Mouse (Mus musculus): ENCODE data around the gene Mfsd8. TPM values are rescaled to one million over a fixed set of nuclear protein-coding genes. Genes with fewer than 3 reads are reported as not detected.

Mfsd8 gene
- total and polyA plus RNA-seq, 2 experiments from 2014 or later: 7.1 to 21.1 TPM

DNA sequence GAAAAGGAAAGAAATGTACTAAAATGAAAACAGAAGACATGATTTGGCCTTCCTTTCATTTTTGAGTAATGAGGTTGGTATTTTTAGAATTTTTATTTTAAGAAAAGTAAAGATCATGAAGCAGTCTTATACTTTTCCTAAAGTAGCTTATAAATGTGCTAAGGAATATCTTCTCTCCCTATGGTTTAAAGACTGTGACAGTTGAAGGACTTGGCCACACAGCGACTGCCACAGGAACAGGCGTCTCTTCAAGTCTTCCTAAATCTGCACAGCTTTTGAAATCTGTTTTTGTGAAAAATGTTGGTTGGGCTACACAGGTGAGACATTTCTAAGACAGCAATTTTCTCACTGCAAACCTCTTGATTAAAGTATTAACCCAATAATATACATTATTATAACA, 33.4 kb downstream of the Mfsd8 start:
- Histone ChIP-seq H3K9ac (replicated peaks; ENCODE audit: low read depth, low read length) (no peak overlapping the region), H3K4me1 (ENCODE audit: control insufficient read depth, insufficient read depth) (no peaks in the 10 kb centered on the region), H3K36me3 (replicated peaks; ENCODE audit: control insufficient read depth, insufficient read depth, low read length) (peaks cover 67% of the 10 kb centered on the region), H3K27me3 (ENCODE audit: control insufficient read depth, insufficient read depth, low read length) (no peaks in the 10 kb centered on the region), H3K4me3 (ENCODE audit: low read depth, low read length) (no peak overlapping the region), H3K9me3 (replicated peaks; ENCODE audit: control insufficient read depth, low read length) (no peaks in the 10 kb centered on the region), H3K27ac (ENCODE audit: low read depth) (no peak overlapping the region), H3K4me2 (ENCODE audit: low read depth, low read length) (no peak overlapping the region)
- TF ChIP-seq EP300 (IDR thresholded peaks at IDR 0.05; ENCODE audit: low read depth) (no peak), CTCF (IDR thresholded peaks at IDR 0.05; ENCODE audit: low read depth) (no peak)
- 89% methylated on average over 2 of the region's 2 CpGs for WGBS
- DNase-seq (ENCODE audit: low spot score) (no peak), ATAC-seq (ENCODE audit: insufficient read depth, low read depth) (no peak)

- TF ChIP-seq CTCF (IDR thresholded peaks at IDR 0.05; ENCODE audit: low read depth): no peak
- no peak for TF ChIP-seq EP300 (IDR thresholded peaks at IDR 0.05; ENCODE audit: low read depth)
Observed at GRCm38 (mm10) chr3:40809894-40810293, 36.8 kb downstream of the Mfsd8 start.

DNA sequence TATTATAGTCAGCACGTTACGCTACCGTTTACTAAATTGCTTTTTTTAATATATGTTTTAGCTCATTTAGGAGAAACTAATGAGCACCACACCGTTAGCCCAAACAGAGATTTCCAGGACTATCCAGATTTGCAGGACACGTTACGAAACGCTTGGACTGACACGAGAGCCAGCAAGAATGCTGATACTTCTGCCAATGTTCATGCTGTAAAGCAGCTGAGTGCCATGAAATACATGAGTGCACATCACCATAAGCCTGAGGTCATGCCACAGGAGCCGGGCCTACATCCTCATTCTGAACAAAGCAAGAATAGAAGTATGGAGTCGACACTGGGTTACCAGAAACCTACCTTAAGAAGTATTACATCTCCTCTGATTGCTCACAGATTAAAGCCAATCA, 38.0 kb downstream of the Mfsd8 start:
- no peak overlapping the region for H3K4me3 ChIP-seq (ENCODE audit: low read depth, low read length)
- H3K9ac ChIP-seq (replicated peaks; ENCODE audit: low read depth, low read length): no peak overlapping the region
- H3K36me3 ChIP-seq (replicated peaks; ENCODE audit: control insufficient read depth, insufficient read depth, low read length): peaks cover 60% of the 10 kb centered on the region
- no peak overlapping the region for H3K4me2 ChIP-seq (ENCODE audit: low read depth, low read length)
- ATAC-seq (ENCODE audit: insufficient read depth, low read depth): no peak
- H3K27me3 ChIP-seq (ENCODE audit: control insufficient read depth, insufficient read depth, low read length): no peaks in the 10 kb centered on the region
- DNase-seq (ENCODE audit: low spot score): no peak
- no peak overlapping the region for H3K27ac ChIP-seq (ENCODE audit: low read depth)
- WGBS: 92% methylated on average over 10 of the region's 10 CpGs
- H3K4me1 ChIP-seq (ENCODE audit: control insufficient read depth, insufficient read depth): no peaks in the 10 kb centered on the region
- TF ChIP-seq EP300 (IDR thresholded peaks at IDR 0.05; ENCODE audit: low read depth) (no peak), CTCF (IDR thresholded peaks at IDR 0.05; ENCODE audit: low read depth) (no peak)
- H3K9me3 ChIP-seq (replicated peaks; ENCODE audit: control insufficient read depth, low read length): no peaks in the 10 kb centered on the region

More at GRCm38 (mm10) chr3:40809894-40810293, 36.8 kb downstream of the Mfsd8 start:
- WGBS: 84% methylated on average over 2 of the region's 2 CpGs
- no peaks in the 10 kb centered on the region for H3K4me1 ChIP-seq (ENCODE audit: control insufficient read depth, insufficient read depth)
- H3K9me3 ChIP-seq (replicated peaks; ENCODE audit: control insufficient read depth, low read length): no peaks in the 10 kb centered on the region
- H3K27ac ChIP-seq (ENCODE audit: low read depth): no peak overlapping the region
- no peak overlapping the region for H3K4me3 ChIP-seq (ENCODE audit: low read depth, low read length)
- DNase-seq (ENCODE audit: low spot score): no peak
- no peak overlapping the region for H3K9ac ChIP-seq (replicated peaks; ENCODE audit: low read depth, low read length)
- no peak for ATAC-seq (ENCODE audit: insufficient read depth, low read depth)
- H3K4me2 ChIP-seq (ENCODE audit: low read depth, low read length): no peak overlapping the region
- H3K36me3 ChIP-seq (replicated peaks; ENCODE audit: control insufficient read depth, insufficient read depth, low read length): peaks cover 67% of the 10 kb centered on the region
- H3K27me3 ChIP-seq (ENCODE audit: control insufficient read depth, insufficient read depth, low read length): no peaks in the 10 kb centered on the region

- 69% methylated on average over 2 of the region's 2 CpGs for WGBS
Observed at GRCm38 (mm10) chr3:40806871-40807270, 39.8 kb downstream of the Mfsd8 start.

DNA sequence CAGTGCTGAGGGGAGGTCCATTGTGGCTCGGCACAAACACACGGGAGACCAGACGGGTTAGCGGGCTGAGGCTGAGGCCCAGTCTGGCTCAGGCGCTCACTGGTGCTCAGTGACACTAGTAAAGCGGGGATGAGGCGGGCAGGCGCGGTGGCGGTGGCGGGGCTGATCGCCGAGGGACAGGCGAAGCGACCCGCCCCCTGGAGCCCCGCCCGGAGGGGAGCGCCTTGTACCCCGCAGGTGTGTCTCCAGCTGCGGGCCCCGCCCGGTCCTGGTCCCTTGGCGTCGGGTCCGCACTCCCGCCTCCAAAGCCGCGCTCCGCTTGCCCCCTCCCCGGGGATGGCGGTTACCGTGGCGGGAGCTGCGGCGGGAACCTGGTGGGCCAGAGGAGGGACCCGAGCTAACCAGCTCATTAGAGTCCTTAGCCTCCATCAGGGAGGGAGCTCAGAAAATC, 46.3 kb downstream of the Mfsd8 start:
- H3K4me3 ChIP-seq (ENCODE audit: low read depth, low read length): peak overlapping the region; percentile 92
- peak; percentile 14 for DNase-seq (ENCODE audit: low spot score)
- peak overlapping the region; percentile 63 for H3K27ac ChIP-seq (ENCODE audit: low read depth)
- H3K4me1 ChIP-seq (ENCODE audit: control insufficient read depth, insufficient read depth): peaks cover 6% of the 10 kb centered on the region; the same call in 1 of the 2 replicates
- peak overlapping the region; percentile 87 for H3K4me2 ChIP-seq (ENCODE audit: low read depth, low read length)
- WGBS: under 1% methylated on average over 34 of the region's 37 CpGs
- peak overlapping the region; percentile 77 for H3K9ac ChIP-seq (replicated peaks; ENCODE audit: low read depth, low read length)
- H3K9me3 ChIP-seq (replicated peaks; ENCODE audit: control insufficient read depth, low read length): no peaks in the 10 kb centered on the region
- no peaks in the 10 kb centered on the region for H3K27me3 ChIP-seq (ENCODE audit: control insufficient read depth, insufficient read depth, low read length)
- peaks cover 7% of the 10 kb centered on the region for H3K36me3 ChIP-seq (replicated peaks; ENCODE audit: control insufficient read depth, insufficient read depth, low read length)
- ATAC-seq (ENCODE audit: insufficient read depth, low read depth): peak; percentile 43
- TF ChIP-seq CTCF (IDR thresholded peaks at IDR 0.05; ENCODE audit: low read depth): no peak
- no peak for TF ChIP-seq EP300 (IDR thresholded peaks at IDR 0.05; ENCODE audit: low read depth)

More at GRCm38 (mm10) chr3:40806871-40807270, 39.8 kb downstream of the Mfsd8 start:
- Histone ChIP-seq H3K9ac (replicated peaks; ENCODE audit: low read depth, low read length) (no peak overlapping the region), H3K27me3 (ENCODE audit: control insufficient read depth, insufficient read depth, low read length) (no peaks in the 10 kb centered on the region), H3K36me3 (replicated peaks; ENCODE audit: control insufficient read depth, insufficient read depth, low read length) (peaks cover 48% of the 10 kb centered on the region), H3K9me3 (replicated peaks; ENCODE audit: control insufficient read depth, low read length) (no peaks in the 10 kb centered on the region), H3K4me3 (ENCODE audit: low read depth, low read length) (no peak overlapping the region), H3K4me1 (ENCODE audit: control insufficient read depth, insufficient read depth) (no peaks in the 10 kb centered on the region), H3K4me2 (ENCODE audit: low read depth, low read length) (no peak overlapping the region), H3K27ac (ENCODE audit: low read depth) (no peak overlapping the region)
- ATAC-seq (ENCODE audit: insufficient read depth, low read depth) (no peak), DNase-seq (ENCODE audit: low spot score) (no peak)
- TF ChIP-seq CTCF (IDR thresholded peaks at IDR 0.05; ENCODE audit: low read depth): no peak
- TF ChIP-seq EP300 (IDR thresholded peaks at IDR 0.05; ENCODE audit: low read depth): no peak

All from heart, postnatal 0 days (tissue).